ENCODE assay signal across 30 mouse cellular contexts in genomic region chr6:84269478-84269877, GRCm38 (mm10).
"Had no signal": no experiment of that assay in that cellular context is flagged by ENCODE, and none has a peak within 500 bp of the region (broad histone marks: within the 10 kb centered on the region; RNA-seq: fewer than 3 reads in every experiment).

No protein-coding gene starts in this region.

- H3K27ac ChIP-seq: limb, embryonic 12.5 days; limb, embryonic 13.5 days; limb, embryonic 15.5 days; liver, embryonic 12.5 days; liver, embryonic 13.5 days; liver, embryonic 14.5 days; liver, embryonic 15.5 days; lung, embryonic 15.5 days; macrophage; midbrain, embryonic 10.5 days; midbrain, embryonic 12.5 days; midbrain, embryonic 13.5 days; midbrain, embryonic 15.5 days; neural tube, embryonic 12.5 days; neural tube, embryonic 13.5 days had no signal

- H3K27me3 ChIP-seq: limb, embryonic 12.5 days; limb, embryonic 13.5 days; liver, embryonic 15.5 days; lung, embryonic 15.5 days; midbrain, embryonic 12.5 days; midbrain, embryonic 13.5 days; midbrain, embryonic 15.5 days; neural tube, embryonic 12.5 days had no signal

- H3K4me1 ChIP-seq: liver, embryonic 12.5 days; liver, embryonic 15.5 days; megakaryocyte, embryonic 14.5 days; midbrain, embryonic 12.5 days had no signal

- H3K9me3 ChIP-seq: limb, embryonic 12.5 days; limb, embryonic 13.5 days; limb, embryonic 15.5 days; liver, embryonic 12.5 days; liver, embryonic 13.5 days; liver, embryonic 15.5 days; lung, embryonic 15.5 days; midbrain, embryonic 10.5 days; midbrain, embryonic 12.5 days; midbrain, embryonic 13.5 days; midbrain, embryonic 15.5 days; neural tube, embryonic 12.5 days; neural tube, embryonic 13.5 days had no signal

- H3K36me3 ChIP-seq: limb, embryonic 12.5 days; limb, embryonic 13.5 days; limb, embryonic 15.5 days; liver, embryonic 12.5 days; liver, embryonic 13.5 days; liver, embryonic 15.5 days; lung, embryonic 15.5 days; midbrain, embryonic 10.5 days; midbrain, embryonic 12.5 days; midbrain, embryonic 13.5 days; midbrain, embryonic 15.5 days; neural tube, embryonic 12.5 days; neural tube, embryonic 13.5 days had no signal

- ATAC-seq: liver, embryonic 12.5 days; liver, postnatal 0 days; lung, postnatal 0 days; midbrain, embryonic 13.5 days; midbrain, embryonic 15.5 days; midbrain, embryonic 16.5 days had no signal

- DNase-seq: left cerebral cortex, postnatal 4 days; liver; liver, embryonic 13.5 days; liver, postnatal 0 days; lung, adult 18-20 months; lung, adult 2 months; lung, embryonic 14.5 days; lung, postnatal 10 days; lung, postnatal 14 days; lung, postnatal 36 days; lung, postnatal 4 days; midbrain, embryonic 14.5 days had no signal

- H3K4me3 ChIP-seq: limb, embryonic 12.5 days; limb, embryonic 13.5 days; limb, embryonic 15.5 days; liver, embryonic 12.5 days; liver, embryonic 13.5 days; liver, embryonic 15.5 days; lung, embryonic 15.5 days; megakaryocyte, embryonic 14.5 days; midbrain, embryonic 10.5 days; midbrain, embryonic 12.5 days; midbrain, embryonic 13.5 days; midbrain, embryonic 15.5 days; myocyte; neural tube, embryonic 12.5 days; neural tube, embryonic 13.5 days had no signal
